Mouse (Mus musculus) CD4-positive, CD25-positive, alpha-beta regulatory T cell (primary cell): ENCODE results near the gene Psd4. TPM values are rescaled to one million over a fixed set of nuclear protein-coding genes. Genes with fewer than 3 reads are reported as not detected.

Experiments used
- polyA plus RNA-seq: library from polyadenylated mRNA; unstranded; fragments of 100-300 nt; shearing (Covaris generic); gene quantifications from one replicate; pipeline ENCODE4 v1.2.1, GENCODE M21; 2017

Gene Psd4
- polyA plus RNA-seq = 145 TPM

GRCm38 (mm10) chr2:24367030-24367894 lies at the start of gene Psd4:
Psd4 (plus strand) TSS chr2:24367580.

GRCm38 (mm10) chr2:24336545-24336944 lies 30.8 kb upstream of the Psd4 start, which contains the start of gene Il1rn:
Il1rn (plus strand) TSS chr2:24336853.

Other genes starting within 250 kb of the Psd4 start
- not detected for gene Il1f8, start 214.4 kb upstream of the Psd4 start, polyA plus RNA-seq
- gene Il1f9, start 181.1 kb upstream of the Psd4 start, polyA plus RNA-seq = not detected
- not detected for gene Il1f6, start 152.2 kb upstream of the Psd4 start, polyA plus RNA-seq
- not detected for gene Il1f5, start 90.6 kb upstream of the Psd4 start, polyA plus RNA-seq
- not detected for gene Il1f10, start 76.4 kb upstream of the Psd4 start, polyA plus RNA-seq
- 0.75 TPM for gene Il1rn, start 30.7 kb upstream of the Psd4 start, polyA plus RNA-seq
- 0.13 TPM for gene Pax8, start 108.0 kb downstream of the Psd4 start, polyA plus RNA-seq